Mouse (Mus musculus) kidney, adult 2 months (tissue): ENCODE data around the gene Slc9b1. TPM values are rescaled to one million over a fixed set of nuclear protein-coding genes. Genes with fewer than 3 reads are reported as not detected.

Source experiments
- DNase-seq: peaks from one replicate; pipeline ENCODE4 v3.0.0; 2021
- H3K27ac ChIP-seq: fragments of 200-500 bp; 2 replicates; pipeline ENCODE4 v1.5.1; 2012; ENCODE audit warnings: low read depth, low read length, control low read depth, inconsistent platforms; ENCODE audit not compliant: insufficient read depth
- H3K27me3 ChIP-seq: fragments of 200-500 bp; replicated peaks from 2 replicates; pipeline ENCODE4 v1.6.1; 2012; ENCODE audit warnings: mild to moderate bottlenecking, moderate library complexity, low read length, inconsistent platforms; ENCODE audit not compliant: control insufficient read depth, insufficient read depth
- H3K36me3 ChIP-seq: fragments of 200-500 bp; 2 replicates; pipeline ENCODE4 v1.6.1; 2012; ENCODE audit warnings: mild to moderate bottlenecking, moderate library complexity, low read length, inconsistent platforms; ENCODE audit not compliant: control insufficient read depth, insufficient read depth
- H3K4me1 ChIP-seq: fragments of 200-500 bp; 2 replicates; pipeline ENCODE4 v1.6.1; 2011; ENCODE audit warnings: low read length; ENCODE audit not compliant: control insufficient read depth, insufficient read depth
- H3K4me3 ChIP-seq: fragments of 200-500 bp; 2 replicates; pipeline ENCODE4 v1.5.1; 2011; ENCODE audit warnings: mild to moderate bottlenecking, low read depth, low read length, control low read depth; ENCODE audit not compliant: insufficient read depth
- CTCF ChIP-seq: fragments of 200-500 bp; conservative IDR thresholded peaks from 2 replicates; pipeline ENCODE4 v1.5.1; 2011; ENCODE audit warnings: low read depth, mild to moderate bottlenecking, control low read depth, low read length, moderate library complexity, mixed read lengths; ENCODE audit not compliant: insufficient read depth, insufficient read length
- POLR2A ChIP-seq: fragments of 200-500 bp; IDR thresholded peaks from one replicate; pipeline ENCODE4 v1.6.1; 2011; ENCODE audit warnings: low read depth, low read length, control low read depth
- WGBS: fragments of 180-500 bp; shearing (Covaris S2); methylation state at CpG from one replicate; pipeline ENCODE4 v1.1.7; 2018; 5-methylcytosine and 5-hydroxymethylcytosine counted together
- polyA plus RNA-seq: library from polyadenylated mRNA; depleted of rRNA; stranded (reverse); fragments of >200 nt; gene quantifications from 2 replicates; pipeline ENCODE4 v1.2.3, GENCODE M21; 2012

The Slc9b1 gene
- polyA plus RNA-seq, 1 experiment, result 0.06 TPM

GRCm38 (mm10) chr3:135328560-135328959 lies 19.3 kb upstream of the Slc9b1 start:
- 52% methylated on average over 3 of the region's 3 CpGs for WGBS
- Histone ChIP-seq H3K4me3 (no peak overlapping the region), H3K27ac (no peak overlapping the region), H3K36me3 (no peaks in the 10 kb centered on the region), H3K4me1 (no peaks in the 10 kb centered on the region), H3K27me3 (no peaks in the 10 kb centered on the region)
- TF ChIP-seq CTCF (peak; percentile 59), POLR2A (no peak)
- peak; percentile 80 for DNase-seq

GRCm38 (mm10) chr3:135332691-135333090 lies 15.1 kb upstream of the Slc9b1 start:
- no peaks in the 10 kb centered on the region for H3K36me3 ChIP-seq
- H3K4me1 ChIP-seq, result no peaks in the 10 kb centered on the region
- H3K27ac ChIP-seq, result no peak overlapping the region
- TF ChIP-seq POLR2A, result no peak
- no peak for TF ChIP-seq CTCF
- no peak for DNase-seq
- H3K4me3 ChIP-seq, result no peak overlapping the region
- H3K27me3 ChIP-seq, result no peaks in the 10 kb centered on the region

GRCm38 (mm10) chr3:135333763-135334162 lies 14.1 kb upstream of the Slc9b1 start:
- H3K36me3 ChIP-seq, result no peaks in the 10 kb centered on the region
- WGBS, result 71% methylated on average over 4 of the region's 4 CpGs
- H3K27ac ChIP-seq, result no peak overlapping the region
- no peaks in the 10 kb centered on the region for H3K27me3 ChIP-seq
- no peaks in the 10 kb centered on the region for H3K4me1 ChIP-seq
- TF ChIP-seq POLR2A (no peak), CTCF (no peak)
- H3K4me3 ChIP-seq, result no peak overlapping the region
- no peak for DNase-seq

- TF ChIP-seq CTCF (no peak), POLR2A (no peak)
- no peaks in the 10 kb centered on the region for H3K4me1 ChIP-seq
- no peak overlapping the region for H3K4me3 ChIP-seq
- no peak overlapping the region for H3K27ac ChIP-seq
- H3K27me3 ChIP-seq, result no peaks in the 10 kb centered on the region
- no peaks in the 10 kb centered on the region for H3K36me3 ChIP-seq
- no peak for DNase-seq
These were observed 1.2 kb downstream of the Slc9b1 start for GRCm38 (mm10) chr3:135349022-135349421.

- no peak for TF ChIP-seq CTCF
- TF ChIP-seq POLR2A, result no peak
These were observed 4.0 kb downstream of the Slc9b1 start for GRCm38 (mm10) chr3:135351857-135352256.

GRCm38 (mm10) chr3:135357394-135357793 lies 9.6 kb downstream of the Slc9b1 start:
- WGBS, result 73% methylated on average over 4 of the region's 4 CpGs
- no peaks in the 10 kb centered on the region for H3K27me3 ChIP-seq
- H3K27ac ChIP-seq, result no peak overlapping the region
- no peak for TF ChIP-seq CTCF
- no peak for TF ChIP-seq POLR2A
- no peaks in the 10 kb centered on the region for H3K4me1 ChIP-seq
- no peaks in the 10 kb centered on the region for H3K36me3 ChIP-seq
- no peak overlapping the region for H3K4me3 ChIP-seq
- no peak for DNase-seq

More at GRCm38 (mm10) chr3:135351857-135352256, 4.0 kb downstream of the Slc9b1 start:
- 93% methylated on average over 3 of the region's 3 CpGs for WGBS
- Histone ChIP-seq H3K36me3 (no peaks in the 10 kb centered on the region), H3K27ac (no peak overlapping the region), H3K4me1 (no peaks in the 10 kb centered on the region), H3K4me3 (no peak overlapping the region), H3K27me3 (no peaks in the 10 kb centered on the region)
- DNase-seq, result no peak

- 83% methylated on average over 3 of the region's 3 CpGs for WGBS
- no peaks in the 10 kb centered on the region for H3K36me3 ChIP-seq
- no peak for DNase-seq
- H3K27me3 ChIP-seq, result no peaks in the 10 kb centered on the region
- no peaks in the 10 kb centered on the region for H3K4me1 ChIP-seq
- no peak overlapping the region for H3K4me3 ChIP-seq
- TF ChIP-seq POLR2A (no peak), CTCF (no peak)
- H3K27ac ChIP-seq, result no peak overlapping the region
These were observed 28.0 kb downstream of the Slc9b1 start for GRCm38 (mm10) chr3:135375836-135376235.

GRCm38 (mm10) chr3:135377445-135377844 lies 29.6 kb downstream of the Slc9b1 start:
- no peak for DNase-seq
- Histone ChIP-seq H3K27ac (no peak overlapping the region), H3K27me3 (no peaks in the 10 kb centered on the region), H3K4me3 (no peak overlapping the region), H3K4me1 (no peaks in the 10 kb centered on the region), H3K36me3 (no peaks in the 10 kb centered on the region)
- no peak for TF ChIP-seq POLR2A
- no peak for TF ChIP-seq CTCF
- 46% methylated on average over 10 of the region's 10 CpGs for WGBS
